10 mouse cellular contexts compared by ENCODE assay signal in the genomic region with DNA sequence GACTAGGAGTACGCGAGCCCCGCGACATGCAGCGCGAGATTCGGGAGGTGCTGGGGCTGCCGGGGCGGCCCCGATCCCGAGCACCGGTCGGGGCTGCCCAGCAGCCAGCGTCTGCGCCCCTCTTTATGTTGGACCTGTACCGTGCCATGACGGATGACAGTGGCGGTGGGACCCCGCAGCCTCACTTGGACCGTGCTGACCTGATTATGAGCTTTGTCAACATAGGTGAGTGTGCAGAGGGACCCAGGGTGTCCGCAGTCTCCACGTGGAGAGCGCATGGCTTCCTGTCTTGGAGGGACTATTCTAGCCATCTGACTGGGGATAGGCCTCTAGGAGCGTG. TPM values are rescaled to one million over a fixed set of nuclear protein-coding genes. Genes with fewer than 3 reads are reported as not detected.
DNase-seq lines count a peak whose midpoint lies in the region; ATAC-seq lines count a peak whose summit lies in the region.
"Had no signal": no experiment of that assay in that cellular context is flagged by ENCODE, and none has a peak within 500 bp of the region (broad histone marks: within the 10 kb centered on the region; RNA-seq: fewer than 3 reads in every experiment).

No protein-coding gene starts in this region.

- H3K4me3 ChIP-seq in heart, embryonic 13.5 days = peak overlapping the region; percentile 43
- H3K4me3 ChIP-seq in hindbrain, embryonic 14.5 days (replicated peaks; ENCODE audit: low read length) = peak overlapping the region; percentile 29
- H3K4me3 ChIP-seq in midbrain, embryonic 11.5 days (ENCODE audit: low read depth, low read length) = peak overlapping the region; percentile 19
- H3K4me3 ChIP-seq: erythroblast, embryonic 14.5 days had no signal

- no peak for ATAC-seq in heart, embryonic 13.5 days (ENCODE audit: extremely low read depth, insufficient number of reproducible peaks, low FRiP score, low TSS enrichment)
- ATAC-seq in hindbrain, embryonic 14.5 days (ENCODE audit: low FRiP score) = peak; percentile 46; the same call in 1 of the 2 replicates
- peak; percentile 55; the same call in 1 of the 2 replicates for ATAC-seq in midbrain, embryonic 11.5 days (ENCODE audit: low FRiP score)

- no peak overlapping the region for H3K27ac ChIP-seq in heart, embryonic 13.5 days (replicated peaks)
- H3K27ac ChIP-seq in hindbrain, embryonic 14.5 days = no peak overlapping the region
- no peak overlapping the region for H3K27ac ChIP-seq in midbrain, embryonic 11.5 days (ENCODE audit: low read depth, low read length)

- peaks cover 11% of the 10 kb centered on the region for H3K4me1 ChIP-seq in heart, embryonic 13.5 days
- H3K4me1 ChIP-seq in hindbrain, embryonic 14.5 days (replicated peaks; ENCODE audit: control insufficient read depth, insufficient read depth, low read length) = peaks cover 7% of the 10 kb centered on the region; the same call in 1 of the 2 replicates
- no peaks in the 10 kb centered on the region for H3K4me1 ChIP-seq in midbrain, embryonic 11.5 days (ENCODE audit: control insufficient read depth, insufficient read depth, low read length)

- intact Hi-C loops in gastrocnemius, postnatal 36 days (cut with DNase I) = no loop called here

- peak overlapping the region; percentile 34; the same call in 1 of the 2 replicates for H3K9ac ChIP-seq in heart, embryonic 13.5 days
- no peak overlapping the region for H3K9ac ChIP-seq in hindbrain, embryonic 14.5 days
- H3K9ac ChIP-seq in midbrain, embryonic 11.5 days (ENCODE audit: low read length) = no peak overlapping the region

- WGBS in heart, embryonic 13.5 days = 16% methylated on average over 24 of the region's 24 CpGs
- WGBS in hindbrain, embryonic 14.5 days = 25% methylated on average over 24 of the region's 24 CpGs
- WGBS in midbrain, embryonic 11.5 days = 22% methylated on average over 24 of the region's 24 CpGs

- DNase-seq in heart, adult 8-10 months (ENCODE audit: low spot score) = no peak
- peak; percentile 30 for DNase-seq in R1 (ENCODE audit: low read depth, low spot score)
- DNase-seq in hindbrain, embryonic 14.5 days (ENCODE audit: low spot score) = no peak
- DNase-seq in midbrain, embryonic 11.5 days (ENCODE audit: low spot score, missing footprints) = peak; percentile 88
- no peak for DNase-seq in right cerebral cortex, adult 18-20 months
- DNase-seq in ovary, postnatal 10 days (ENCODE audit: low spot score) = no peak
- no peak for DNase-seq in gastrocnemius, postnatal 36 days

- no peaks in the 10 kb centered on the region for H3K9me3 ChIP-seq in heart, embryonic 13.5 days
- no peaks in the 10 kb centered on the region for H3K9me3 ChIP-seq in hindbrain, embryonic 14.5 days (ENCODE audit: control insufficient read depth, low read length)
- H3K9me3 ChIP-seq in midbrain, embryonic 11.5 days (ENCODE audit: control insufficient read depth, low read length) = no peaks in the 10 kb centered on the region

- H3K4me2 ChIP-seq in heart, embryonic 13.5 days = peak overlapping the region; percentile 66
- peak overlapping the region; percentile 51 for H3K4me2 ChIP-seq in hindbrain, embryonic 14.5 days (replicated peaks)
- peak overlapping the region; percentile 38 for H3K4me2 ChIP-seq in midbrain, embryonic 11.5 days

- H3K36me3 ChIP-seq in heart, embryonic 13.5 days = no peaks in the 10 kb centered on the region
- no peaks in the 10 kb centered on the region for H3K36me3 ChIP-seq in hindbrain, embryonic 14.5 days (replicated peaks; ENCODE audit: control insufficient read depth, insufficient read depth)
- H3K36me3 ChIP-seq in midbrain, embryonic 11.5 days (ENCODE audit: control insufficient read depth, insufficient read depth, low read length) = no peaks in the 10 kb centered on the region

- peaks cover 75% of the 10 kb centered on the region for H3K27me3 ChIP-seq in heart, embryonic 13.5 days (replicated peaks)
- peaks cover 35% of the 10 kb centered on the region for H3K27me3 ChIP-seq in hindbrain, embryonic 14.5 days (ENCODE audit: control insufficient read depth, insufficient read depth, low read length)
- peaks cover 17% of the 10 kb centered on the region for H3K27me3 ChIP-seq in midbrain, embryonic 11.5 days (ENCODE audit: control insufficient read depth, insufficient read depth, low read length)

RNA-seq across cellular contexts. Expression of gene Bmp8b, which starts 0.5 kb away (rescaled TPM):
- polyA plus RNA-seq in heart, embryonic 13.5 days (2015; fragmentation: Nextera tagmentation; extraction: Ambion mirVana) = 0.08 and 0.15 TPM in 2 replicates
- total RNA-seq in heart, adult 8-10 months (2022) = not detected
- polyA plus RNA-seq in hindbrain, embryonic 14.5 days (2014; fragmentation: Nextera tagmentation; extraction: Ambion mirVana) = 0.42 and 0.59 TPM in 2 replicates
- polyA plus RNA-seq in midbrain, embryonic 11.5 days (2014; fragmentation: Nextera tagmentation; extraction: Ambion mirVana) = 0.15 and 0.30 TPM in 2 replicates
- total RNA-seq in gastrocnemius, postnatal 36 days (2021) = not detected
- polyA plus RNA-seq: C2C12; erythroblast, embryonic 14.5 days had no signal

RNA-seq across cellular contexts. Expression of gene Oxct2b, which starts 10.6 kb away (rescaled TPM):
- polyA plus RNA-seq in heart, embryonic 13.5 days (2015; fragmentation: Nextera tagmentation; extraction: Ambion mirVana) = 0.11 TPM in 1 of 2 replicates, not detected in the other
- not detected for total RNA-seq in heart, adult 8-10 months (2022)
- polyA plus RNA-seq in hindbrain, embryonic 14.5 days (2014; fragmentation: Nextera tagmentation; extraction: Ambion mirVana) = 0.65 and 1.1 TPM in 2 replicates
- polyA plus RNA-seq in midbrain, embryonic 11.5 days (2014; fragmentation: Nextera tagmentation; extraction: Ambion mirVana) = 0.18 TPM in 1 of 2 replicates, not detected in the other
- total RNA-seq in gastrocnemius, postnatal 36 days (2021) = not detected
- polyA plus RNA-seq: C2C12; erythroblast, embryonic 14.5 days had no signal

RNA-seq across cellular contexts. Expression of gene Ppie, which starts 34.3 kb away (rescaled TPM):
- 51.3 and 56.7 TPM in 2 replicates for polyA plus RNA-seq in heart, embryonic 13.5 days (2015; fragmentation: Nextera tagmentation; extraction: Ambion mirVana)
- 10 to 100 TPM; 22.0 to 27.8 (median 24.1) TPM for total RNA-seq in heart, adult 8-10 months (2022)
- polyA plus RNA-seq in hindbrain, embryonic 14.5 days (2014; fragmentation: Nextera tagmentation; extraction: Ambion mirVana) = 50.2 and 54.9 TPM in 2 replicates
- 119 and 126 TPM in 2 replicates for polyA plus RNA-seq in midbrain, embryonic 11.5 days (2014; fragmentation: Nextera tagmentation; extraction: Ambion mirVana)
- total RNA-seq in gastrocnemius, postnatal 36 days (2021) = 10 to 100 TPM; 17.5 to 19.2 TPM

Comparison
In these comparisons a context has a peak if more than half of its experiments do, and no peak if none do; other contexts are left out.
1. DNase-seq: peak in R1 (single experiment) and midbrain, embryonic 11.5 days (single experiment); none in heart, adult 8-10 months (single experiment), hindbrain, embryonic 14.5 days (single experiment), right cerebral cortex, adult 18-20 months (single experiment), ovary, postnatal 10 days (single experiment) and gastrocnemius, postnatal 36 days (0 of 2).
2. Peak in every context shown above with its lines, with median percentiles within 50 percentile points of each other: H3K4me2 ChIP-seq and H3K4me3 ChIP-seq.